Mouse (Mus musculus) kidney, embryonic 15.5 days (tissue): Measurements from ENCODE around the gene Tomm40l. TPM values are rescaled to one million over a fixed set of nuclear protein-coding genes. Genes with fewer than 3 reads are reported as not detected.
"Not testable (repeated sequence)": the region's sequence is repeated elsewhere in the genome, so short reads cannot be mapped to it uniquely, and the experiment has no call there.

Experiments used
- ATAC-seq: fragments of 200-750 bp; cut with Nextera tagmentation; replicated peaks from 2 replicates; pipeline ENCODE4 v1.8.0; 2017; ENCODE audit warnings: moderate TSS enrichment; ENCODE audit not compliant: low FRiP score
- H3K27ac ChIP-seq: fragments of 300-500 bp; sonication (generic); 2 replicates; pipeline ENCODE4 v1.5.1; 2015; ENCODE audit warnings: mild to moderate bottlenecking, inconsistent platforms
- H3K27me3 ChIP-seq: fragments of 300-500 bp; sonication (generic); 2 replicates; pipeline ENCODE4 v1.6.1; 2015; ENCODE audit warnings: inconsistent platforms
- H3K36me3 ChIP-seq: fragments of 300-500 bp; sonication (generic); 2 replicates; pipeline ENCODE4 v1.6.1; 2015; ENCODE audit warnings: inconsistent platforms
- H3K4me1 ChIP-seq: fragments of 300-500 bp; sonication (generic); 2 replicates; pipeline ENCODE4 v1.6.1; 2015; ENCODE audit warnings: inconsistent platforms
- H3K4me2 ChIP-seq: fragments of 300-500 bp; sonication (generic); 2 replicates; pipeline ENCODE4 v1.6.1; 2015; ENCODE audit warnings: moderate library complexity, mild to moderate bottlenecking, inconsistent platforms
- H3K4me3 ChIP-seq: fragments of 300-500 bp; sonication (generic); replicated peaks from 2 replicates; pipeline ENCODE4 v1.5.1; 2015; ENCODE audit warnings: mild to moderate bottlenecking, inconsistent platforms
- H3K9ac ChIP-seq: fragments of 300-500 bp; sonication (generic); 2 replicates; pipeline ENCODE4 v1.6.1; 2015; ENCODE audit warnings: mild to moderate bottlenecking, inconsistent platforms
- H3K9me3 ChIP-seq: fragments of 300-500 bp; sonication (generic); replicated peaks from 2 replicates; pipeline ENCODE4 v1.6.1; 2016; ENCODE audit warnings: inconsistent platforms
- WGBS: fragments of 180-500 bp; shearing (Covaris S2); methylation state at CpG from one replicate; pipeline ENCODE4 v1.1.7; 2015; ENCODE audit warnings: mixed read lengths; 5-methylcytosine and 5-hydroxymethylcytosine counted together
- polyA plus RNA-seq: library from polyadenylated mRNA; unstranded; fragments of >200 nt; fragmentation: Nextera tagmentation; extraction: Ambion mirVana; gene quantifications from 2 replicates; pipeline ENCODE4 v1.2.1, GENCODE M21; 2015

Gene Tomm40l
- polyA plus RNA-seq, 1 experiment from 2014 or later = 35.4 TPM

DNA sequence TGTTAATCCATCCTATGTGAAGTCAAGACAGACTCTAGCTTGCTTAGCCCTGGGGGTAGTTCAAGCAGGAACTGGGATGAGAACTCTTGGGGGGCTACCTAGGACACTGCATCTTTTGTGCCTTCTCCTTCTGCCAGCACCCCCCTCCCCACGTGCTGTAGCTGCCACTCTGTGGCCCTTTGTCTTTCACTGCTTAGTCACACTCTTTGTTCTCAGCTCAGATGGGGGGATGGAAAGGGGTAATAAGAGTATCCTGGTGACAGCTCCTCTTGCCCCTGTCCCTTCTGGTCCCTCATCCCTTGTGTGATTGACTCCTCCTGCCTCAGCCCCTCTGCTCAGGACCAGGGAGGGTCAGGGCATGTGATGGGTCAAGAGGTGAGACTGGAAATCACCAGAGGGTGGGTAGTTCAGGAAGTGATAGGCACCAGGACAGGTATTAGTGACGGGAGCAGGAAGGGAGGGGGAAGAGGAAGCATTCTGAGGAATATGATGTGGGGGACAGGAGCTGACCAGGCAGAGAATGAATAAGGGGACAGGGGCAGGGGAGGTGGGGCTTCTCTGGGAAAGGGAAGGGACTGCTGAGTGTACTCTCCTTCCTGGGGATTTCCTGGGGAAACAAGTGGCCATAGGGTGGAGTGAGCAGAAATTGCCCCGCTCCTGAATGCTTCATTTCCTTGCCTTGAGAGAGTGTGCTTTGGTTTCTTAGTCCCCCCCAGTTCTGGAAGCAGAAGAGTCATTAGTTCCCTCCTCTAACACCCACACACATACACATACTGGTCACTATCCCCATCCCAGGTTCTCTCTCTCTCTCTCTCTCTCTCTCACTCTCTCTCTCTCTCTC lies 26.3 kb upstream of the Tomm40l start:
- no peaks in the 10 kb centered on the region for H3K9me3 ChIP-seq
- peaks cover 74% of the 10 kb centered on the region for H3K4me1 ChIP-seq
- WGBS = 36% methylated on average over 3 of the region's 3 CpGs
- peak overlapping the region; percentile 91 for H3K27ac ChIP-seq
- H3K9ac ChIP-seq = no peak overlapping the region
- H3K4me3 ChIP-seq = no peak overlapping the region
- ATAC-seq = no peak
- no peaks in the 10 kb centered on the region for H3K27me3 ChIP-seq
- peak overlapping the region; percentile 80 for H3K4me2 ChIP-seq
- H3K36me3 ChIP-seq = peaks cover 23% of the 10 kb centered on the region

DNA sequence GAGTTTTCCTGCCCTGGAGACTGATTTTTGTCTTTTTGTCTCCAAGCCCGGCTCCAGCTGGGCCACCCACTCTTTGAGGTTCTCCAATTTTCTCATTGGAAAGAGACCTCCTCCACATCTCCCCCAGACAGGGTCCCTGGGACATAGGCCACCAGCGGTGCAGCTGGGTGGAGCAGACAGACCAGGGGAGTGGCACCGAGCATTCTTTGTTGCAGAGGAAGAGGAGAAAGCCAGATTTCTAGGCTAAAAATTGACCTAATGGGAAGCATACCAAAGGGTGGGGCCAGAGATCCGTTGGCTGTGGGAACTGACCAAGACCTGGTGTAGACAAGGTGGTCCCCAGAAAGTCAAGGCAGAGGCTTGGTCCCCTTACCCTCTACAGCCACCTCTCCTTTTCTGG lies 25.6 kb upstream of the Tomm40l start:
- 18% methylated on average over 4 of the region's 4 CpGs for WGBS
- Histone ChIP-seq H3K4me2 (peak overlapping the region; percentile 80), H3K36me3 (peaks cover 26% of the 10 kb centered on the region), H3K27me3 (no peaks in the 10 kb centered on the region), H3K27ac (peak overlapping the region; percentile 91), H3K4me3 (peak overlapping the region; percentile 69), H3K4me1 (peaks cover 69% of the 10 kb centered on the region), H3K9me3 (no peaks in the 10 kb centered on the region), H3K9ac (peak overlapping the region; percentile 35; the same call in 1 of the 2 replicates)
- ATAC-seq = no peak

DNA sequence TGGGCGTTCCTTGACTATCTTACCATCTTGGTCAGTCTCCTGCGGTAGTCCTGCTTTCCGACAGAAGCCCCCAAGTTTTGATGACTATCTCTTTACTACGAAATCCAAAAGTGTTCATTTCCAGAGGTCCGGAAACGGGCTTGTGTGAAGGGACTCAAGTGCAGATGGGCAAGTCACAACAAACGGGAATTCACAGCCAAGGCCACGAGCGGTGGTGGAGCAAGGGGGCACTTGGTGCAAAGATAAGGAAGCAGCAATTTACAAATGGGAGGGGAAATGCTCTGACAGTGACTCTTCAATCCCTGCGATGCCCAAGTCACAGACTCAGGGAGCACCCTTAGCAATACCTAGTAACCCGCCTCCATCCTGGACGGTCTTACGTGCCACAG lies 25.1 kb upstream of the Tomm40l start:
- Histone ChIP-seq H3K4me1 (peaks cover 64% of the 10 kb centered on the region), H3K4me2 (peak overlapping the region; percentile 80)
- WGBS = 6% methylated on average over 13 of the region's 13 CpGs

DNA sequence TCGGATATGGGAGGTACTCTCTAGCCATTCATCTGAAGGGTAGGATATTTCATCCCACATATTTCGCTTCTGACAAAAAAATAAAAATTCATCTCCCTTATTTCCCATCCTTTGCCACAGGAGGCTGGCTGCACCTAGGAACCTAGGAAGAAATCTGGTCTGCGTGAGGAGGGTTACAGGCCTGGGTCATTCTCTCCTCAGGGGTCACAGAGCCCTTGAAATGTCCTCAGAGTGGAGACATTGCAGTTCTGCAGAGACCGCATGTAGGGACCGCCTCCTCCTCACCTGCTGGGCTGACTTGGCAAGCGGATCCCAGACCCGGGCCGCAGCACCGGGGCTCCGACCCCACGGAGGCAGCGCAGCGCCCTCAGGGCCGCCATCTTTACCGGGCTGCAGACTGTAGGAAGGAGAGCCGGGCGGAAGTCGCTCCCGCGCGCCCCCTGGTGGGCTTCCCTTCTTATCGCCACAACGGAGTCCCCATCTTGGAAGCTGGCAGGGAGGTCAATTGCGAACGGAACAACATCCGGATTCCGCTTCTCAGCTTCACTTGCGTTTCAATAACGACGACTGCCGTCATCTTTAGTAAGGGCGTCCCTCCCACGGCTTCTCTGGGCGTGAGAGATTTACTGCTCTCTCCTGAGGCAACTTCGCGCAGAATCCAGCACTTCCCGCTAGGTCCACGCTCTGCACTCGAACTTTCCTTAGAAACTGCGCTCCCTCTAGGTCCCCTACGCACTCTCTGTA lies 24.6 kb upstream of the Tomm40l start:
- Histone ChIP-seq H3K36me3 (peaks cover 36% of the 10 kb centered on the region), H3K27me3 (no peaks in the 10 kb centered on the region), H3K9ac (peak overlapping the region; percentile 77), H3K4me1 (peaks cover 59% of the 10 kb centered on the region), H3K27ac (peak overlapping the region; percentile 91), H3K4me3 (peak overlapping the region; percentile 69), H3K4me2 (peak overlapping the region; percentile 80), H3K9me3 (no peaks in the 10 kb centered on the region)
- ATAC-seq = peak; percentile 90
- under 1% methylated on average over 41 of the region's 41 CpGs for WGBS

More for the DNA sequence above, 25.1 kb upstream of the Tomm40l start:
- 0 out of 2 replicates have a peak, but pooled peaks have one; percentile 2 for ATAC-seq
- Histone ChIP-seq H3K27me3 (no peaks in the 10 kb centered on the region), H3K36me3 (peaks cover 31% of the 10 kb centered on the region), H3K27ac (peak overlapping the region; percentile 91), H3K4me3 (peak overlapping the region; percentile 69), H3K9ac (peak overlapping the region; percentile 35), H3K9me3 (no peaks in the 10 kb centered on the region)

DNA sequence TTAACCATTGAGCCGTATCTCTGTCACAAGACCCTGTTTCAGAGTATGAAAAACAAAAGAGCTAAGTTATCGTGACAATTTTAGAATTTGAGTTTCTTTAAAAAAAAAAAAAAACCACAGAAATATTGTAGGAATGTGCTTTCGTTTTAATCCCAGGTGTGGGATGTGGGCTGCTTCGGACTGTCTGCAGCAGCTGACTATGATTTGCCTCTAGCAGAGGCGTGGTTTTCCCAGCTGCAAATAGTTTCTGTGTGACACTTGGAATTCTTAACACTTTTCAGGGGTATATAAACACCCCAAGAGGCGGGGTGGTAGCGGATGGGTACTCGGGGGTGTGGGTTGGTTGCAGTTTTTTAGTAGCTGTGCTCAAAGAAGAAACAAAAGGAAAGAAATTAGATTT lies 23.0 kb upstream of the Tomm40l start:
- H3K4me1 ChIP-seq = peaks cover 53% of the 10 kb centered on the region
- peak overlapping the region; percentile 80; the same call in 1 of the 2 replicates for H3K4me2 ChIP-seq
- H3K4me3 ChIP-seq = 0 out of 2 replicates have a peak overlapping the region, but pooled peaks have one; percentile 69
- no peak overlapping the region for H3K27ac ChIP-seq
- H3K9ac ChIP-seq = no peak overlapping the region
- 91% methylated on average over 8 of the region's 8 CpGs for WGBS
- ATAC-seq = no peak
- no peaks in the 10 kb centered on the region for H3K9me3 ChIP-seq
- H3K36me3 ChIP-seq = peaks cover 52% of the 10 kb centered on the region
- no peaks in the 10 kb centered on the region for H3K27me3 ChIP-seq

DNA sequence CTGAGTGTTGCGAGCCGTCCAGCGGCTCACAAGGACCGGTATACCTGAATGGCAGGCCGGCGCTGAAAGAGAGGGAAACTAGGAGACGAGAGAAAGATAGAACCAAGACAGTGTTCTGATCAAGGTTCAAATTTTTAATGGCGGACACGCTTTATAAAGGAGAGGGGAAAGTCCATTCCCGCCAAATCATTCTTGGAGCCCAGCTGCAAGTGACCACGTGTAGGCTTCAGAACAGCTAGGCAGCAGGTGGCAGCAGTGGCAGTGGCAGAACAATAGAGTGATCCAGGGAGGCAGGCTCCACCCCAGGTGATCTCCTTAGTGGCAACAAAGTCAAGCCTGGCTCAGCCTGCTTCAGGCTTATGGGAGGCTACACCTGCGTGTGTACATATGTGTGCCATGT lies 19.6 kb upstream of the Tomm40l start:
- H3K9me3 ChIP-seq, H3K27ac ChIP-seq, H3K4me3 ChIP-seq, ATAC-seq, H3K9ac ChIP-seq, H3K4me2 ChIP-seq, H3K27me3 ChIP-seq: not testable (repeated sequence)
- Histone ChIP-seq H3K4me1 (peaks cover 27% of the 10 kb centered on the region), H3K36me3 (peaks cover 86% of the 10 kb centered on the region)
- 84% methylated on average over 12 of the region's 12 CpGs for WGBS

DNA sequence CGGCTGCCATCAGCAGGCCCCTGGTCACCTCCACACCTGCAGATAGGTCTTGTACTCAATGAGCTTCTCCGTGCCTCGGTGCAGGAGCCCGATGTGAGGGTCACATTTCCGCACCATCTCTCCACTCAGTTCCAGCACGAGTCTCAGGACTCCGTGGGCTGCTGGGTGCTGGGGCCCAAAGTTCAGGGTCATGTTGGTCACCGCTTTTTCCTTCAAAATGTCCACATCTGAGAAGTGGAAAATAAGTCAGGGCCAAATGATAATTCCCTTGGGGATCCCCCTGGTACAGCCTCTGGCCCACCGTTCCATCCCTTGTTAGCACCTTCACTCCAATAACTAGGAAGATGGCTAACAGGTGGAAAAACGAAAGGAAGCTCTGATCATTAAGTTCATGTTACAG lies 18.6 kb upstream of the Tomm40l start:
- Histone ChIP-seq H3K9ac (0 out of 2 replicates have a peak overlapping the region, but pooled peaks have one; percentile 2), H3K27me3 (no peaks in the 10 kb centered on the region), H3K4me2 (no peak overlapping the region), H3K4me3 (no peak overlapping the region), H3K4me1 (peaks cover 21% of the 10 kb centered on the region), H3K36me3 (peaks cover 96% of the 10 kb centered on the region), H3K9me3 (no peaks in the 10 kb centered on the region), H3K27ac (no peak overlapping the region)
- WGBS = 82% methylated on average over 10 of the region's 10 CpGs
- no peak for ATAC-seq

DNA sequence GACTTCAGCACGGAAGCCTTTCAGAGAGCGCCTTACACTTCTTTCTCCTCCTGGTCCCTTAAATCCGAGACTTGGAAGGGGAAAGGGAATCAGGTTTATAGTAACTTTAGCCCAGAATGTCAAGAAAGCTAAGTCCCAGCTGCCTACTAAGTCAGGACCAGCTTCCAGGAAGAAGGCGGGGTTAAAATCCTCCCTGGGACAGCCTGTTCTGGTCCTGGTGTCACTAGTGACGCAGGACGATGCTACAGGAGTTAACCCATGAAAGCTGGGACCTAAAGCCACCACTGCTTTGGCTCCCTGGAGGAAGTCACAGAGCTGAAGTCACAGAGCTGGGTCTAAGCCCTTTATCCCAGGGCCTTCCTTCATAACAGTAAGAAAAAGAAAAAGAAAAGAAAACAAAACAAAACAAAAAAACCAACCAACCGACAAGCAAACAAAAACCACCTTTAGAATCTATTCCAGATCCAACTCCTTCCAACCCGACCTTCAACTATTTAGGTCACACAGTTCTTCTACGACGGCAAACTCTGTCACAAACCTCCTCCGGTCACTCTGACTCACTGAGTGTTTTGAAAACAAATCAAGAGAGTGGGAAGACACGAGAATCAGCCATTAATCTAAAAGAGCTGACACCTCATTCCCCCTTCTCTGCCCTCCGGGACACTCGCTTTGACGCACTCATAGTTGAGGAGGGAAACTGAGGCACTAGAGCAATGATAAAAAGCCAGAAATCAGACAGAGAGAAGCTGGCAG lies 17.9 kb upstream of the Tomm40l start:
- no peak overlapping the region for H3K9ac ChIP-seq
- H3K9me3 ChIP-seq = no peaks in the 10 kb centered on the region
- H3K27ac ChIP-seq = 0 out of 2 replicates have a peak overlapping the region, but pooled peaks have one; percentile 24
- peaks cover 98% of the 10 kb centered on the region for H3K36me3 ChIP-seq
- no peak overlapping the region for H3K4me3 ChIP-seq
- ATAC-seq = 0 out of 2 replicates have a peak, but pooled peaks have one; percentile 34
- no peak overlapping the region for H3K4me2 ChIP-seq
- H3K27me3 ChIP-seq = no peaks in the 10 kb centered on the region
- 59% methylated on average over 15 of the region's 15 CpGs for WGBS
- H3K4me1 ChIP-seq = peaks cover 15% of the 10 kb centered on the region; the same call in 1 of the 2 replicates

DNA sequence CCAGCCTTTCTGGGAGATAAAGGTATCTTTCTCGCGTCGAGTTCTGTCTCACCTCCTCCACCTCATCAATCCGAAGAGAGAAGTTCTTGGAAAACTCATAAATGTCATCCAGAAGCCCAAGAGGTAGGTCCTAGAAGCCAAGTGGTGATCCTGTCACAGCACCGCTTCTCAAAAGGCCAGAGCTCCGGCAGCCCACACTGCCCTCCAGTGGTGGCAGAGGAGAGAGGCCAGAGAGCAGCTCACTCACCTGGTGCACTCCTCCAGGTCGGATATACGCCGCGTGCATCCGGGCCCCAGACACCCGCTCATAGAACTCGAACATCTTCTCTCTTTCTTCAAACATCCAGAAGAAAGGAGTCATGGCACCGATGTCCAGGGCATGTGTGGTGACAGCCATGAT lies 16.1 kb upstream of the Tomm40l start:
- no peak overlapping the region for H3K27ac ChIP-seq
- no peak overlapping the region for H3K9ac ChIP-seq
- no peak overlapping the region for H3K4me2 ChIP-seq
- no peaks in the 10 kb centered on the region for H3K27me3 ChIP-seq
- H3K4me1 ChIP-seq = peaks cover 15% of the 10 kb centered on the region; the same call in 1 of the 2 replicates
- no peak overlapping the region for H3K4me3 ChIP-seq
- H3K36me3 ChIP-seq = peaks cover 100% of the 10 kb centered on the region
- no peaks in the 10 kb centered on the region for H3K9me3 ChIP-seq
- 71% methylated on average over 14 of the region's 14 CpGs for WGBS
- 0 out of 2 replicates have a peak, but pooled peaks have one; percentile 24 for ATAC-seq

DNA sequence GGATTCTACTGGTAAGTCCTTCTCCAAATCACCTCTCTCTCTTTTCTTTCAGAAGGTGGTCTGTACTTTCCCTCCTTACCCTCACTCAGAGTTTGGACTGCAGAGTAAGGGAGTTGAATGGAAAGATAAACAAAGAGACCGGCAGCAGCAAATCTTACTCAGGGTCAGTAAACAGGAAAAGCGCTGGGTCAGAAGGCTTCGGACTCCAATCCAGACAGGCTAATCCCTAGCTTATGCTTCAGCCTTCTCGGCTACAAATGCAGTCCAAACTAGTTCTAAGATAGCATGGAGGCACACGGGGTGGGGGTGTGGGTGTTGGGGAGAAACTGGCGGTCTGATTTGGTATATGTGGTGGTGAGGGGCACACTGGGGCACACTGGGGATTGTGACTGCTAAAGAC lies 15.1 kb upstream of the Tomm40l start:
- Histone ChIP-seq H3K9ac (no peak overlapping the region), H3K4me3 (no peak overlapping the region), H3K27ac (no peak overlapping the region), H3K9me3 (no peaks in the 10 kb centered on the region), H3K27me3 (no peaks in the 10 kb centered on the region), H3K4me1 (peaks cover 15% of the 10 kb centered on the region; the same call in 1 of the 2 replicates), H3K36me3 (peaks cover 92% of the 10 kb centered on the region), H3K4me2 (no peak overlapping the region)
- WGBS = 85% methylated on average over 6 of the region's 6 CpGs
- ATAC-seq = no peak

DNA sequence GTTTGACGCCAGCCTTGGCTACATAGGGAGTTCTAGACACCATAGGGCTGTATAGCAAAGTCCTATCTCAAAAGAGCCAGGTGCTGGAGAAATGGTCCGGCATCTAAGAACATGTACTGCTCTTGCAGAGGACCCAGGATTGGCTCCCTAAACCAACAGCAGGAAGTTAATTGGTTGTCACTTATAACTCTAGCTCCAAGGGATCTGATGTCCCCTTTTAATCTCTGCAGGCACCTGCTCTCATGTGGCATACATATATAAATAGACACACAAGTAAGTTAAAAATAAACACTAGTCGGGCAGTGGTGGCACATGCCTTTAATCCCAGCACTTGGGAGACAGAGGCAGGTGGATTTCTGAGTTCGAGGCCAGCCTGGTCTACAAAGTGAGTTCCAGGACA lies 13.5 kb upstream of the Tomm40l start:
- 91% methylated on average over 4 of the region's 4 CpGs for WGBS
- no peaks in the 10 kb centered on the region for H3K9me3 ChIP-seq
- no peaks in the 10 kb centered on the region for H3K27me3 ChIP-seq
- H3K27ac ChIP-seq = no peak overlapping the region
- no peak overlapping the region for H3K4me2 ChIP-seq
- H3K4me3 ChIP-seq = no peak overlapping the region
- no peak for ATAC-seq
- peaks cover 76% of the 10 kb centered on the region for H3K36me3 ChIP-seq
- no peak overlapping the region for H3K9ac ChIP-seq
- peaks cover 11% of the 10 kb centered on the region; the same call in 1 of the 2 replicates for H3K4me1 ChIP-seq
